Mouse (Mus musculus): ENCODE data around the gene Jakmip3. TPM values are rescaled to one million over a fixed set of nuclear protein-coding genes. Genes with fewer than 3 reads are reported as not detected.

Jakmip3 gene
- total and polyA plus RNA-seq, 3 experiments: not detected

- TF ChIP-seq USF1 (IDR thresholded peaks at IDR 0.05; ENCODE audit: low read depth, low read length): no peak
- no peak for TF ChIP-seq MYB (IDR thresholded peaks at IDR 0.05; ENCODE audit: low read depth, low read length)
- no peak for TF ChIP-seq MAX (IDR thresholded peaks at IDR 0.05; ENCODE audit: low read length)
- TF ChIP-seq JUND (IDR thresholded peaks at IDR 0.05; ENCODE audit: low read depth, low read length): no peak
- TF ChIP-seq HCFC1 (IDR thresholded peaks at IDR 0.05; ENCODE audit: low read depth, low read length): no peak
- TF ChIP-seq ETS1 (IDR thresholded peaks at IDR 0.05; ENCODE audit: low read depth, low read length): no peak
- TF ChIP-seq NRF1 (IDR thresholded peaks at IDR 0.05; ENCODE audit: insufficient read depth, low read depth, low read length, poor library complexity, severe bottlenecking): no peak
- TF ChIP-seq TCF12 (IDR thresholded peaks at IDR 0.05; ENCODE audit: low read depth, low read length): no peak
- no peak for TF ChIP-seq KAT2A (conservative IDR thresholded peaks at IDR 0.05; ENCODE audit: low read depth, low read length)
These were observed 191.0 kb downstream of the Jakmip3 start for GRCm38 (mm10) chr7:139131538-139131937.

GRCm38 (mm10) chr7:139133446-139133845 is 192.9 kb downstream of the Jakmip3 start:
- TF ChIP-seq POLR2AphosphoS5 (IDR thresholded peaks at IDR 0.05; ENCODE audit: borderline replicate concordance, low read depth, low read length) (no peak), POLR2AphosphoS2 (IDR thresholded peaks at IDR 0.05; ENCODE audit: low read length) (no peak), SIN3A (IDR thresholded peaks at IDR 0.05; ENCODE audit: low read length) (no peak), EP300 (IDR thresholded peaks at IDR 0.05; ENCODE audit: low read depth in 1 of 2, low read length in 2 of 2) (no peak), ELF1 (IDR thresholded peaks at IDR 0.05; ENCODE audit: low read depth, low read length) (no peak), RAD21 (IDR thresholded peaks at IDR 0.05; ENCODE audit: low read depth, low read length) (no peak), GATA1 (IDR thresholded peaks at IDR 0.05; ENCODE audit: low read depth, low read length) (no peak), GABPA (IDR thresholded peaks at IDR 0.05; ENCODE audit: low read depth, low read length) (no peak), MYC (IDR thresholded peaks at IDR 0.05; ENCODE audit: low read depth, low read length) (no peak), CTCF (IDR thresholded peaks at IDR 0.05 in 2 of 3, conservative IDR thresholded peaks at IDR 0.05 in 1 of 3; ENCODE audit: control insufficient read depth in 1 of 3, insufficient read depth in 1 of 3, low read depth in 2 of 3, low read length in 3 of 3, poor library complexity in 1 of 3, severe bottlenecking in 1 of 3) (no peak), MAFK (IDR thresholded peaks at IDR 0.05; ENCODE audit: borderline replicate concordance, low read depth, low read length) (no peak), RCOR1 (IDR thresholded peaks at IDR 0.05; ENCODE audit: low read depth, low read length) (no peak), JUND (IDR thresholded peaks at IDR 0.05; ENCODE audit: low read depth, low read length) (no peak), POLR2A (IDR thresholded peaks at IDR 0.05; ENCODE audit: control insufficient read depth in 1 of 2, insufficient read depth in 1 of 2, low read depth in 1 of 2, low read length in 2 of 2, poor library complexity in 1 of 2) (no peak), MYB (IDR thresholded peaks at IDR 0.05; ENCODE audit: low read depth, low read length) (no peak), TAL1 (IDR thresholded peaks at IDR 0.05; ENCODE audit: low read length) (no peak), ETS1 (IDR thresholded peaks at IDR 0.05; ENCODE audit: low read depth, low read length) (no peak), UBTF (IDR thresholded peaks at IDR 0.05; ENCODE audit: borderline replicate concordance, insufficient read depth, low read depth, low read length) (no peak), BHLHE40 (IDR thresholded peaks at IDR 0.05; ENCODE audit: borderline replicate concordance, low read depth, low read length) (no peak), NELFE (IDR thresholded peaks at IDR 0.05; ENCODE audit: low read depth, low read length) (no peak)
- no peak overlapping the region for H3K9ac ChIP-seq (ENCODE audit: control insufficient read depth, low read depth, low read length, poor library complexity, severe bottlenecking)
- H3K4me1 ChIP-seq (ENCODE audit: control insufficient read depth in 1 of 2, insufficient read depth in 2 of 2, low read length in 2 of 2): no peaks in the 10 kb centered on the region
- H3K4me3 ChIP-seq (ENCODE audit: control insufficient read depth in 1 of 2, insufficient read depth in 1 of 2, low read depth in 2 of 2, low read length in 2 of 2): no peak overlapping the region
- no peaks in the 10 kb centered on the region for H3K36me3 ChIP-seq (ENCODE audit: control insufficient read depth in 1 of 2, insufficient read depth in 2 of 2, low read length in 2 of 2)
- no peak overlapping the region for H3K27ac ChIP-seq (ENCODE audit: control insufficient read depth, low read depth, low read length)
- no peaks in the 10 kb centered on the region for H3K9me3 ChIP-seq (replicated peaks; ENCODE audit: insufficient read depth, low read length)
- no peaks in the 10 kb centered on the region for H3K27me3 ChIP-seq (ENCODE audit: control insufficient read depth in 1 of 2, insufficient read depth in 2 of 2, low read length in 2 of 2)
- no peaks in the 10 kb centered on the region for H3K79me2 ChIP-seq (ENCODE audit: control insufficient read depth, insufficient read depth, low read length, poor library complexity)
- no peak for DNase-seq (ENCODE audit: low read depth, low spot score)

More at GRCm38 (mm10) chr7:139131538-139131937, 191.0 kb downstream of the Jakmip3 start:
- H3K4me1 ChIP-seq (ENCODE audit: control insufficient read depth in 1 of 2, insufficient read depth in 2 of 2, low read length in 2 of 2): no peaks in the 10 kb centered on the region
- H3K27me3 ChIP-seq (ENCODE audit: control insufficient read depth in 1 of 2, insufficient read depth in 2 of 2, low read length in 2 of 2): no peaks in the 10 kb centered on the region
- no peaks in the 10 kb centered on the region for H3K36me3 ChIP-seq (ENCODE audit: control insufficient read depth in 1 of 2, insufficient read depth in 2 of 2, low read length in 2 of 2)
- DNase-seq (ENCODE audit: low read depth, low spot score): no peak
- H3K79me2 ChIP-seq (ENCODE audit: control insufficient read depth, insufficient read depth, low read length, poor library complexity): no peaks in the 10 kb centered on the region
- H3K27ac ChIP-seq (ENCODE audit: control insufficient read depth, low read depth, low read length): no peak overlapping the region
- H3K4me3 ChIP-seq (ENCODE audit: control insufficient read depth in 1 of 2, insufficient read depth in 1 of 2, low read depth in 2 of 2, low read length in 2 of 2): no peak overlapping the region
- H3K9ac ChIP-seq (ENCODE audit: control insufficient read depth, low read depth, low read length, poor library complexity, severe bottlenecking): no peak overlapping the region
- no peaks in the 10 kb centered on the region for H3K9me3 ChIP-seq (replicated peaks; ENCODE audit: insufficient read depth, low read length)

All from MEL (cell line).